Mouse (Mus musculus) liver, adult 2 months (tissue): ENCODE measurements around the gene Sdsl. TPM values are rescaled to one million over a fixed set of nuclear protein-coding genes. Genes with fewer than 3 reads are reported as not detected.

Experiments used
- DNase-seq: peaks from one replicate; pipeline ENCODE4 v3.0.0-alpha.2; 2011; ENCODE audit warnings: low read depth, low spot score; ENCODE audit errors: extremely low read depth
- H3K27ac ChIP-seq: fragments of 200-500 bp; replicated peaks from 2 replicates; pipeline ENCODE4 v1.5.1; 2012; ENCODE audit warnings: low read depth, mild to moderate bottlenecking, control low read depth, inconsistent platforms, low read length; ENCODE audit not compliant: insufficient read depth
- H3K27me3 ChIP-seq: fragments of 200-500 bp; 2 replicates; pipeline ENCODE4 v1.6.1; 2012; ENCODE audit warnings: mild to moderate bottlenecking, moderate library complexity, low read length, inconsistent platforms; ENCODE audit not compliant: control insufficient read depth, insufficient read depth
- H3K36me3 ChIP-seq: fragments of 200-500 bp; 2 replicates; pipeline ENCODE4 v1.6.1; 2012; ENCODE audit warnings: low read length, inconsistent platforms; ENCODE audit not compliant: control insufficient read depth, insufficient read depth
- H3K4me1 ChIP-seq: fragments of 200-500 bp; 2 replicates; pipeline ENCODE4 v1.6.1; 2011; ENCODE audit warnings: low read length; ENCODE audit not compliant: control insufficient read depth, insufficient read depth
- H3K4me3 ChIP-seq: fragments of 200-500 bp; 2 replicates; pipeline ENCODE4 v1.5.1; 2011; ENCODE audit warnings: low read depth, mild to moderate bottlenecking, control low read depth, low read length, moderate library complexity; ENCODE audit not compliant: insufficient read depth
- H3K79me2 ChIP-seq: fragments of 200-500 bp; 2 replicates; pipeline ENCODE4 v1.6.1; 2012; ENCODE audit warnings: inconsistent platforms, mild to moderate bottlenecking, low read length, moderate library complexity; ENCODE audit not compliant: control insufficient read depth, insufficient read depth
- H3K9ac ChIP-seq: fragments of 200-500 bp; 2 replicates; pipeline ENCODE4 v1.6.1; 2012; ENCODE audit warnings: low read depth, mild to moderate bottlenecking, control low read depth, inconsistent platforms, low read length
- CTCF ChIP-seq: fragments of 200-500 bp; IDR thresholded peaks from 2 replicates; pipeline ENCODE4 v1.5.1; 2011; ENCODE audit warnings: low read depth, low read length, control low read depth
- POLR2A ChIP-seq: fragments of 200-500 bp; IDR thresholded peaks from 2 replicates; pipeline ENCODE4 v1.6.1; 2011; ENCODE audit warnings: low read length, control low read depth; ENCODE audit not compliant: insufficient read depth; ENCODE audit errors: extremely low read depth
- WGBS: fragments of 180-500 bp; shearing (Covaris S2); methylation state at CpG from one replicate; pipeline ENCODE4 v1.1.7; 2018; 5-methylcytosine and 5-hydroxymethylcytosine counted together
- polyA plus RNA-seq: library from polyadenylated mRNA; depleted of rRNA; stranded (reverse); fragments of >200 nt; gene quantifications from 2 replicates; pipeline ENCODE4 v1.2.3, GENCODE M21; 2012
- total RNA-seq: library from RNA; depleted of rRNA; stranded (reverse); fragments of >200 nt; gene quantifications from 2 replicates; pipeline ENCODE4 v1.2.3, GENCODE M21; 2014

The Sdsl gene
- total and polyA plus RNA-seq, 2 experiments, result 11.7 to 18.6 TPM

GRCm38 (mm10) chr5:120492437-120492836, 19.8 kb upstream of the Sdsl start:
- 70% methylated on average over 11 of the region's 11 CpGs for WGBS
- Histone ChIP-seq H3K79me2 (no peaks in the 10 kb centered on the region), H3K27me3 (no peaks in the 10 kb centered on the region), H3K9ac (no peak overlapping the region), H3K4me1 (peaks cover 31% of the 10 kb centered on the region), H3K36me3 (peaks cover 3% of the 10 kb centered on the region; the same call in 1 of the 2 replicates), H3K27ac (no peak overlapping the region), H3K4me3 (no peak overlapping the region)
- TF ChIP-seq CTCF (peak; percentile 56), POLR2A (no peak)
- DNase-seq, result peak; percentile 57

- H3K36me3 ChIP-seq, result peaks cover 3% of the 10 kb centered on the region; the same call in 1 of the 2 replicates
- peak; percentile 89 for DNase-seq
Measured at GRCm38 (mm10) chr5:120490679-120491192, 18.1 kb upstream of the Sdsl start.

GRCm38 (mm10) chr5:120487844-120488243, 15.2 kb upstream of the Sdsl start:
- H3K79me2 ChIP-seq, result no peaks in the 10 kb centered on the region
- 89% methylated on average over 8 of the region's 8 CpGs for WGBS
- peaks cover 18% of the 10 kb centered on the region for H3K4me1 ChIP-seq
- H3K27me3 ChIP-seq, result no peaks in the 10 kb centered on the region
- no peak overlapping the region for H3K27ac ChIP-seq
- H3K4me3 ChIP-seq, result no peak overlapping the region
- peaks cover 3% of the 10 kb centered on the region; the same call in 1 of the 2 replicates for H3K36me3 ChIP-seq
- TF ChIP-seq POLR2A (no peak), CTCF (no peak)
- no peak for DNase-seq
- no peak overlapping the region for H3K9ac ChIP-seq

More at GRCm38 (mm10) chr5:120490679-120491192, 18.1 kb upstream of the Sdsl start:
- no peaks in the 10 kb centered on the region for H3K27me3 ChIP-seq
- peaks cover 23% of the 10 kb centered on the region for H3K4me1 ChIP-seq
- no peak overlapping the region for H3K4me3 ChIP-seq
- H3K79me2 ChIP-seq, result no peaks in the 10 kb centered on the region
- WGBS, result 35% methylated on average over 8 of the region's 8 CpGs
- no peak for TF ChIP-seq CTCF
- no peak for TF ChIP-seq POLR2A
- peak overlapping the region; percentile 82 for H3K27ac ChIP-seq
- H3K9ac ChIP-seq, result peak overlapping the region; percentile 33

GRCm38 (mm10) chr5:120483399-120483798, 10.8 kb upstream of the Sdsl start:
- no peak for TF ChIP-seq POLR2A
- TF ChIP-seq CTCF, result no peak
- no peaks in the 10 kb centered on the region for H3K4me1 ChIP-seq
- no peak overlapping the region for H3K4me3 ChIP-seq
- H3K27ac ChIP-seq, result no peak overlapping the region
- no peaks in the 10 kb centered on the region; the same call in 1 of the 2 replicates for H3K36me3 ChIP-seq
- no peaks in the 10 kb centered on the region for H3K79me2 ChIP-seq
- no peak for DNase-seq
- 72% methylated on average over 19 of the region's 19 CpGs for WGBS
- H3K9ac ChIP-seq, result no peak overlapping the region
- H3K27me3 ChIP-seq, result no peaks in the 10 kb centered on the region

GRCm38 (mm10) chr5:120481205-120481604, 8.6 kb upstream of the Sdsl start:
- no peaks in the 10 kb centered on the region for H3K27me3 ChIP-seq
- WGBS, result 62% methylated on average over 9 of the region's 9 CpGs
- no peak for DNase-seq
- no peaks in the 10 kb centered on the region for H3K79me2 ChIP-seq
- no peak overlapping the region for H3K9ac ChIP-seq
- no peaks in the 10 kb centered on the region; the same call in 1 of the 2 replicates for H3K36me3 ChIP-seq
- H3K27ac ChIP-seq, result no peak overlapping the region
- TF ChIP-seq POLR2A, result no peak
- no peak for TF ChIP-seq CTCF
- no peak overlapping the region for H3K4me3 ChIP-seq
- no peaks in the 10 kb centered on the region for H3K4me1 ChIP-seq

- H3K79me2 ChIP-seq, result no peaks in the 10 kb centered on the region
- TF ChIP-seq POLR2A, result no peak
- TF ChIP-seq CTCF, result no peak
- H3K4me1 ChIP-seq, result no peaks in the 10 kb centered on the region
- no peaks in the 10 kb centered on the region; the same call in 1 of the 2 replicates for H3K36me3 ChIP-seq
- H3K27me3 ChIP-seq, result no peaks in the 10 kb centered on the region
- DNase-seq, result peak; percentile 54
- no peak overlapping the region; the same call in 1 of the 2 replicates for H3K4me3 ChIP-seq
- H3K9ac ChIP-seq, result no peak overlapping the region
- no peak overlapping the region for H3K27ac ChIP-seq
- 60% methylated on average over 4 of the region's 4 CpGs for whole genome bisulfite sequencing
Measured at GRCm38 (mm10) chr5:120479538-120479937, 6.9 kb upstream of the Sdsl start.
